Mouse (Mus musculus): Measurements from ENCODE around the gene Cenpx. TPM values are rescaled to one million over a fixed set of nuclear protein-coding genes. Genes with fewer than 3 reads are reported as not detected.
A peak's percentile ranks its signal among the peaks of the same experiment; 100 is the strongest.

Cenpx gene
- polyA plus RNA-seq, 1 experiment from 2014 or later: 135 TPM

DNA sequence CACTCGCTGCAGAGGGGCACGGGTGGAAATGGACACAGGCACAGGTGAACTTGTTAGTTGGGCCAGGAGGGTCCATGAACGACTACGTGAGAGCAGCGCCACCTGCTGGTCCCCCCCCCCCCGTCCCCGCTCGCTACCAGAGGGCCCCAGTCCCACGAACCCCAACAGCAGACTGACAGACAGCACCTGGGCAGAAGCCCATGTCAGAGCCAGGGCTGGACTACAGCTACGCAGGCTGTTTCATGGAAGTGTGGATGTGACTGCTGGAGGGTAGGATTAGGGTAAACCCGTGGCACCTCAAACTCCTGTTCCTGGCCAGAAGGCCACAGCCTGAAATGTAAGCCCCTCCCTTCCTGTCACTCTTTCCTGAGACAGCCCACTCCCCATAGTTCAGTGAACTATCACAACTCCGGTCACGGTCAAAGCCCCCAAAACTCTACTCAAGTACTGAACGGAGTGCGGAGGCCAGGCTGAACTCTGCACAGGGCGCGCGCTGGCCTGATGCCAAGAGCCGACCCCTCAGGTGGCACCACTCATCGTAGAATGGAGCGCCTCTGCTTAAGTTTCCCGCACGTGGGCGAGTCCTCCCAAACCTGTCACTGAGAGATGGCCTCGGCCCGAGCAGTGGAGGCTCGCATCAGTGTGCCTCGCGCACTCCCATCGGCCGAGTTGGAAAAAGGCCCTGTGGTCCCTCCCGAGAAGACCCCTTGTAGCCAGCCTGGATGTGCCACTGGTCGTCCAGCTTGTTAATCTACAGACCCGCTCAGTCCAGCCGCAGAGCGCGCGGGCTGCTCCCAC is 568 bp downstream of the Cenpx start:
- under 1% methylated on average over 38 of the region's 38 CpGs for WGBS
- H3K9ac ChIP-seq (ENCODE audit: low read length): peak overlapping the region; percentile 77
- peak overlapping the region; percentile 71 to 78 for H3K27ac ChIP-seq (replicated peaks in 1 of 2; ENCODE audit: control insufficient read depth in 1 of 2, insufficient read depth in 1 of 2, low read depth in 2 of 2, low read length in 2 of 2)
- peak; percentile 28 for ATAC-seq (ENCODE audit: insufficient number of reproducible peaks, insufficient read depth, low FRiP score, low read depth)
- no peaks in the 10 kb centered on the region for H3K27me3 ChIP-seq (ENCODE audit: control insufficient read depth, insufficient read depth, low read length)
- peaks cover 54% of the 10 kb centered on the region for H3K36me3 ChIP-seq (ENCODE audit: control insufficient read depth, insufficient read depth, low read length)
- peak overlapping the region; percentile 92 for H3K4me2 ChIP-seq (ENCODE audit: low read length)
- peaks cover 11 to 12% of the 10 kb centered on the region in 2 experiments for H3K4me1 ChIP-seq (ENCODE audit: control insufficient read depth in 2 of 2, insufficient read depth in 2 of 2, low read length in 2 of 2)
- peak overlapping the region; percentile 58 to 69 for H3K4me3 ChIP-seq (ENCODE audit: control insufficient read depth in 1 of 2, insufficient read depth in 1 of 2, low read depth in 1 of 2, low read length in 2 of 2)
- no peaks in the 10 kb centered on the region for H3K9me3 ChIP-seq (ENCODE audit: control insufficient read depth, low read length)

DNA sequence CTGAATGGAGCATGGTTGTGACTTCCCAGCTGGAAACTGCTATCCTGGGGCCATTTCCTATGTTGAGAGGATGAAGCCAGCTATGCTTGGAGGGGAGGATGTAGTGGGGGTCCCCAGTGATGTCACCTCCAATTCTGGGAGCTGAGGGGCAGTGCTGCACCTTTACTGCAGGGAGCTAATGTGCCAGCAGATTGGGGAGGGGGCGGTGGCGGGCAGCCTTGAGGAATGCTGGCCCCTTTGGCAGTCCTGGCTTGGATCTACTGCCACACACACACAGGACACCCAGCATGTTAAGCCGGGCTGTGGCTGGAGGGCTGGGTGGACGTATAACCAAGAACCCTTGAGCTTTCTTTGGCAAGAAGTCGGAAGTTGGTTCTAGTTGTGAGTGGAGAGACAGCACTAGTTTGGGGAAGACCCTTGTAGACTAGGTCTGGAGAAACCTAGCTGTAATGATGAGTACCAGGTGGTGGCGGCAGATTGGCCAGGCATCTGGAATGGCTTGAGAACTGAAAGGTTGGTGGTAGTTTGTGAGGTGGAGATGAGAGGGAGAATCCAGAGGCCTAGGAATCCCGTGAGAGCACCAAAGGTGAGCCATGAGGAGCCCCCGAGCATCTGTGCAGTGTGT is 1.4 kb downstream of the Cenpx start:
- H3K9ac ChIP-seq (ENCODE audit: low read length): peak overlapping the region; percentile 77; the same call in 1 of the 2 replicates
- no peak overlapping the region for H3K27ac ChIP-seq (replicated peaks in 1 of 2; ENCODE audit: control insufficient read depth in 1 of 2, insufficient read depth in 1 of 2, low read depth in 2 of 2, low read length in 2 of 2)
- peaks cover 46% of the 10 kb centered on the region for H3K36me3 ChIP-seq (ENCODE audit: control insufficient read depth, insufficient read depth, low read length)
- no peak for ATAC-seq (ENCODE audit: insufficient number of reproducible peaks, insufficient read depth, low FRiP score, low read depth)
- H3K9me3 ChIP-seq (ENCODE audit: control insufficient read depth, low read length): no peaks in the 10 kb centered on the region
- peaks cover 11 to 15% of the 10 kb centered on the region in 2 experiments for H3K4me1 ChIP-seq (ENCODE audit: control insufficient read depth in 2 of 2, insufficient read depth in 2 of 2, low read length in 2 of 2)
- H3K4me3 ChIP-seq (ENCODE audit: control insufficient read depth in 1 of 2, insufficient read depth in 1 of 2, low read depth in 1 of 2, low read length in 2 of 2): no peak overlapping the region; a peak in 1 of 4 replicates
- no peaks in the 10 kb centered on the region for H3K27me3 ChIP-seq (ENCODE audit: control insufficient read depth, insufficient read depth, low read length)
- WGBS: 62% methylated on average over 8 of the region's 8 CpGs
- peak overlapping the region; percentile 92; the same call in 1 of the 2 replicates for H3K4me2 ChIP-seq (ENCODE audit: low read length)

DNA sequence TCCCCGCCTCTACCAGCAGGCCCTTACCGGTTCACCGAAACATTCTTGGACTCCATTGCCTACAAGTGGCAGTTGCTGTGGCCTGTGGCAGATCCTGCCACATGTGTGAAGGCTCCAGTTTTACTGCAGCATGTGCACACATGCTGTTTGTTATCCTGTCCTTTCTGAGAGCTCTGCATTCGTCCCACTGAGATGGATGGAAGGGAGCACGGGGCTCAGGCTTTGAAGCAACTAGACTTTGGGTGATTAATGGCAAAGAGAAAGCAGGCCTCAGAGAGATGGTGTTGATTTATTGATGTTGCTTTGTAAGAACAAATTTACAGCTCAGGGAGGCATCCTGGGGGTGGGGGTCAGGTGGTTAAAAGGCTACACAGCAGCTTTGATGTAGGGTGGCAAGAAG is 2.9 kb downstream of the Cenpx start:
- Histone ChIP-seq H3K27ac (replicated peaks in 1 of 2; ENCODE audit: control insufficient read depth in 1 of 2, insufficient read depth in 1 of 2, low read depth in 2 of 2, low read length in 2 of 2) (no peak overlapping the region), H3K27me3 (ENCODE audit: control insufficient read depth, insufficient read depth, low read length) (no peaks in the 10 kb centered on the region), H3K36me3 (ENCODE audit: control insufficient read depth, insufficient read depth, low read length) (peaks cover 39% of the 10 kb centered on the region), H3K4me1 (ENCODE audit: control insufficient read depth in 2 of 2, insufficient read depth in 2 of 2, low read length in 2 of 2) (peaks cover 21 to 22% of the 10 kb centered on the region in 2 experiments), H3K9me3 (ENCODE audit: control insufficient read depth, low read length) (no peaks in the 10 kb centered on the region), H3K9ac (ENCODE audit: low read length) (no peak overlapping the region), H3K4me2 (ENCODE audit: low read length) (no peak overlapping the region), H3K4me3 (ENCODE audit: control insufficient read depth in 1 of 2, insufficient read depth in 1 of 2, low read depth in 1 of 2, low read length in 2 of 2) (no peak overlapping the region)
- no peak for ATAC-seq (ENCODE audit: insufficient number of reproducible peaks, insufficient read depth, low FRiP score, low read depth)
- WGBS: 85% methylated on average over 5 of the region's 5 CpGs

DNA sequence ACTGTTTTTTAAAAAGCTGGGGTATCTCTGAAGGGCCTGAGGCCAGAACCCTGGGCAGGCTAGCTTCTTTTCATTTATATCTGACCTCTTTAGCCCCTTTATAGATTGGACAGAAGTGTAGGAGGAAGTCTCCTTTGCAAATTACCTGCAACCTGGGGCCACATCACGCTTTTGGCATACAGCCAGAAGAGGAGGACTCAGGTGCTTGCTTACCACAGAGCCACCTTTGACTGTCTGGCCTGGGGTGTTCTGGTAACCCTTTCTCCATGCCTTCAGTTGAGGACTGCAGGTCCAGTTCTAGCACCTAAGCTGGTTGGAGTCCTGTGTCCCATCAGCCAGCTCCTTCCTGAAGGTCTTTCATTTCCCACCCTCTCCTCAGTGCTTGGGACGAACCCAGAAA is 4.0 kb downstream of the Cenpx start:
- ATAC-seq (ENCODE audit: insufficient number of reproducible peaks, insufficient read depth, low FRiP score, low read depth): no peak
- no peak overlapping the region for H3K27ac ChIP-seq (replicated peaks in 1 of 2; ENCODE audit: control insufficient read depth in 1 of 2, insufficient read depth in 1 of 2, low read depth in 2 of 2, low read length in 2 of 2)
- H3K4me3 ChIP-seq (ENCODE audit: control insufficient read depth in 1 of 2, insufficient read depth in 1 of 2, low read depth in 1 of 2, low read length in 2 of 2): no peak overlapping the region
- H3K9me3 ChIP-seq (ENCODE audit: control insufficient read depth, low read length): no peaks in the 10 kb centered on the region
- H3K36me3 ChIP-seq (ENCODE audit: control insufficient read depth, insufficient read depth, low read length): peaks cover 31% of the 10 kb centered on the region
- H3K4me2 ChIP-seq (ENCODE audit: low read length): no peak overlapping the region
- no peaks in the 10 kb centered on the region for H3K27me3 ChIP-seq (ENCODE audit: control insufficient read depth, insufficient read depth, low read length)
- no peak overlapping the region for H3K9ac ChIP-seq (ENCODE audit: low read length)
- WGBS: 82% methylated on average over 2 of the region's 2 CpGs
- H3K4me1 ChIP-seq (ENCODE audit: control insufficient read depth in 2 of 2, insufficient read depth in 2 of 2, low read length in 2 of 2): peaks cover 26 to 29% of the 10 kb centered on the region in 2 experiments

DNA sequence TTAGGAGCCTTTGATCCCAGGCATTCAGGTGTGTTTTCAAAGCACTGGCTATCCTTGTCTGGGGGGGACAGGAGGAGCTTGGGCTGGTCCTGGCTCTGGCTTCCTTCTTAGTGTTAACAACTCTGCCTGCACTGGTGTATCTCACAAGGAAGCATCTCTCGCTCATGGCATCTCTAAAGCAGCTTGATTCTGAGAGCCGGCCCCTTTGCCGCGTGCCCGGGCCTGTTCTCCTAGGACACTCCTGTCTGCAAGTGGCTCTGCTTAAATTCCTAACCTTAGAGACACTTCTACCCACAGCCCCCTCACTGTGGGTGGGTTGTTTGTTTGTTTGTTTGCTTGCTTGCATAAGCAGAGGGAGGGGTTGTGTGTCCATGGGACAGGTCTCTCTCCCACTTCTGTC is 5.6 kb downstream of the Cenpx start:
- ATAC-seq (ENCODE audit: insufficient number of reproducible peaks, insufficient read depth, low FRiP score, low read depth): no peak
- Histone ChIP-seq H3K27ac (replicated peaks in 1 of 2; ENCODE audit: control insufficient read depth in 1 of 2, insufficient read depth in 1 of 2, low read depth in 2 of 2, low read length in 2 of 2) (no peak overlapping the region), H3K9ac (ENCODE audit: low read length) (no peak overlapping the region), H3K4me3 (ENCODE audit: control insufficient read depth in 1 of 2, insufficient read depth in 1 of 2, low read depth in 1 of 2, low read length in 2 of 2) (no peak overlapping the region), H3K36me3 (ENCODE audit: control insufficient read depth, insufficient read depth, low read length) (peaks cover 33% of the 10 kb centered on the region), H3K9me3 (ENCODE audit: control insufficient read depth, low read length) (no peaks in the 10 kb centered on the region), H3K4me1 (ENCODE audit: control insufficient read depth in 2 of 2, insufficient read depth in 2 of 2, low read length in 2 of 2) (peaks cover 35 to 39% of the 10 kb centered on the region in 2 experiments), H3K4me2 (ENCODE audit: low read length) (no peak overlapping the region), H3K27me3 (ENCODE audit: control insufficient read depth, insufficient read depth, low read length) (no peaks in the 10 kb centered on the region)
- WGBS: 62% methylated on average over 5 of the region's 5 CpGs

DNA sequence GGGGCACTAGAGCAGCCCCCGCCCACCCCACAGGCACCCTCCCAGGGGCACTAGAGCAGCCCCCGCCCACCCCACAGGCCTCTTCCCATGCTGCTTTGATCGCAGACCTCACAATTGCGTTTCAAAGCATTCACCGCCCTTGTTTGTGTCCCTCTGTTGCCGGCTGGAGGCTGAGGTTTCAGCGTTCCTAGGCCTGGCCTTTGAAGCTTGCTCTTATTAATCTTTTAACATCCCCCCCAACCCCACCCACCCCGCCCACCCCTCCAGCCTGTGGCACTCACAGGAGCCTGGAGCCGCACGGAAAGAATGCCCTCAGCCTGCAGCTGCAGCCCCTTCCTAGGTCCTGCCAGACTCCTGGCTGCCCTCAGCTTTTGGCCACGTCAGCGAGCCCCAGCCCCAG is 6.3 kb downstream of the Cenpx start:
- Histone ChIP-seq H3K4me2 (ENCODE audit: low read length) (no peak overlapping the region), H3K9me3 (ENCODE audit: control insufficient read depth, low read length) (no peaks in the 10 kb centered on the region), H3K4me1 (ENCODE audit: control insufficient read depth in 2 of 2, insufficient read depth in 2 of 2, low read length in 2 of 2) (peaks cover 33 to 37% of the 10 kb centered on the region in 2 experiments), H3K27me3 (ENCODE audit: control insufficient read depth, insufficient read depth, low read length) (no peaks in the 10 kb centered on the region), H3K36me3 (ENCODE audit: control insufficient read depth, insufficient read depth, low read length) (peaks cover 37% of the 10 kb centered on the region), H3K9ac (ENCODE audit: low read length) (peak overlapping the region; percentile 25; the same call in 1 of the 2 replicates), H3K27ac (replicated peaks in 1 of 2; ENCODE audit: control insufficient read depth in 1 of 2, insufficient read depth in 1 of 2, low read depth in 2 of 2, low read length in 2 of 2) (peak overlapping the region in 1 of 2 experiments; percentile 37; a peak in 1 of 4 replicates), H3K4me3 (ENCODE audit: control insufficient read depth in 1 of 2, insufficient read depth in 1 of 2, low read depth in 1 of 2, low read length in 2 of 2) (no peak overlapping the region)
- no peak for ATAC-seq (ENCODE audit: insufficient number of reproducible peaks, insufficient read depth, low FRiP score, low read depth)
- WGBS: 29% methylated on average over 12 of the region's 12 CpGs

DNA sequence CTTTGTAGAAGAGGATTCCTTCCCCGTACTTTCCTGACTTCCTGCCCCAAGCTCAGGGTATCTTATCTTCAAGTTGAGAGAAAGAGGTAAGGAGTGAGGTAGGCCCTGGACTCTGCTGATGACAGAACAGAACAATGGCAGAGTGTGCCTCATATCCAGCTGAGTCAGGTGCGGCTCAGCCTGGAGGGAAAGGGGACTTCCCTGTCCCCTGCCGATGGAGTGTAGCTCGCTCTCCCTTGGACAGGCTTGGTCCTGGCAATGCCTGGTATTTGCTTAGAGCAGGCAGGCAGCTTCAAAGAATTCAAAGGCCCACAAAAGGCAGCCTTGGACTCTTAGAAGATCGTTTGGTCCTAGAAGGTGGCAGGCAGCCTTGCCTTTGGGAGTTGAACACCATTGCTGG is 7.4 kb downstream of the Cenpx start:
- no peak overlapping the region; a peak in 1 of 4 replicates for H3K27ac ChIP-seq (replicated peaks in 1 of 2; ENCODE audit: control insufficient read depth in 1 of 2, insufficient read depth in 1 of 2, low read depth in 2 of 2, low read length in 2 of 2)
- H3K4me1 ChIP-seq (ENCODE audit: control insufficient read depth in 2 of 2, insufficient read depth in 2 of 2, low read length in 2 of 2): peaks cover 33 to 37% of the 10 kb centered on the region in 2 experiments
- H3K9me3 ChIP-seq (ENCODE audit: control insufficient read depth, low read length): no peaks in the 10 kb centered on the region
- H3K9ac ChIP-seq (ENCODE audit: low read length): no peak overlapping the region
- no peak overlapping the region for H3K4me2 ChIP-seq (ENCODE audit: low read length)
- ATAC-seq (ENCODE audit: insufficient number of reproducible peaks, insufficient read depth, low FRiP score, low read depth): no peak
- H3K36me3 ChIP-seq (ENCODE audit: control insufficient read depth, insufficient read depth, low read length): peaks cover 42% of the 10 kb centered on the region
- H3K27me3 ChIP-seq (ENCODE audit: control insufficient read depth, insufficient read depth, low read length): no peaks in the 10 kb centered on the region
- H3K4me3 ChIP-seq (ENCODE audit: control insufficient read depth in 1 of 2, insufficient read depth in 1 of 2, low read depth in 1 of 2, low read length in 2 of 2): no peak overlapping the region
- 59% methylated on average over 5 of the region's 5 CpGs for WGBS

Measured in heart, embryonic 14.5 days (tissue).